Mouse (Mus musculus) neural tube, embryonic 15.5 days (tissue): Measurements from ENCODE around the gene Ltbp2. TPM values are rescaled to one million over a fixed set of nuclear protein-coding genes. Genes with fewer than 3 reads are reported as not detected.

Experiments used
- ATAC-seq: fragments of 200-750 bp; cut with Nextera tagmentation; 2 replicates; pipeline ENCODE4 v1.8.0; 2017; ENCODE audit warnings: mild to moderate bottlenecking, moderate TSS enrichment, moderate library complexity; ENCODE audit not compliant: low FRiP score
- H3K27ac ChIP-seq: fragments of 300-500 bp; sonication (generic); replicated peaks from 2 replicates; pipeline ENCODE4 v1.5.1; 2015; ENCODE audit warnings: mild to moderate bottlenecking, inconsistent platforms
- H3K27me3 ChIP-seq: fragments of 300-500 bp; sonication (generic); replicated peaks from 2 replicates; pipeline ENCODE4 v1.6.1; 2015; ENCODE audit warnings: inconsistent platforms
- H3K36me3 ChIP-seq: fragments of 300-500 bp; sonication (generic); 2 replicates; pipeline ENCODE4 v1.6.1; 2015; ENCODE audit warnings: inconsistent platforms
- H3K4me1 ChIP-seq: fragments of 300-500 bp; sonication (generic); 2 replicates; pipeline ENCODE4 v1.6.1; 2015; ENCODE audit warnings: inconsistent platforms
- H3K4me2 ChIP-seq: fragments of 300-500 bp; sonication (generic); 2 replicates; pipeline ENCODE4 v1.6.1; 2015; ENCODE audit warnings: inconsistent platforms, mild to moderate bottlenecking, moderate library complexity
- H3K4me3 ChIP-seq: fragments of 300-500 bp; sonication (generic); replicated peaks from 2 replicates; pipeline ENCODE4 v1.5.1; 2015; ENCODE audit warnings: mild to moderate bottlenecking, inconsistent platforms
- H3K9ac ChIP-seq: fragments of 300-500 bp; sonication (generic); replicated peaks from 2 replicates; pipeline ENCODE4 v1.6.1; 2015; ENCODE audit warnings: mild to moderate bottlenecking, inconsistent platforms
- H3K9me3 ChIP-seq: fragments of 300-500 bp; sonication (generic); replicated peaks from 2 replicates; pipeline ENCODE4 v1.6.1; 2016; ENCODE audit warnings: inconsistent platforms
- WGBS: fragments of 180-500 bp; shearing (Covaris S2); methylation state at CpG from one replicate; pipeline ENCODE4 v1.1.7; 2015; ENCODE audit warnings: mixed read lengths; 5-methylcytosine and 5-hydroxymethylcytosine counted together
- polyA plus RNA-seq: library from polyadenylated mRNA; unstranded; fragments of >200 nt; fragmentation: Nextera tagmentation; extraction: Ambion mirVana; gene quantifications from 2 replicates; pipeline ENCODE4 v1.2.1, GENCODE M21; 2015

Gene Ltbp2
- polyA plus RNA-seq, 1 experiment from 2014 or later: 0.22 TPM

- Histone ChIP-seq H3K4me1 (peaks cover 14% of the 10 kb centered on the region), H3K4me3 (no peak overlapping the region), H3K4me2 (no peak overlapping the region), H3K27ac (no peak overlapping the region), H3K9ac (no peak overlapping the region), H3K9me3 (no peaks in the 10 kb centered on the region), H3K27me3 (peaks cover 49% of the 10 kb centered on the region), H3K36me3 (no peaks in the 10 kb centered on the region)
- 0% methylated on average over 3 of the region's 3 CpGs for WGBS
- ATAC-seq: no peak
Measured at GRCm38 (mm10) chr12:84873434-84873833, 2.9 kb downstream of the Ltbp2 start.

- peaks cover 14% of the 10 kb centered on the region for H3K4me1 ChIP-seq
Measured at GRCm38 (mm10) chr12:84872310-84872709, 4.0 kb downstream of the Ltbp2 start.

DNA sequence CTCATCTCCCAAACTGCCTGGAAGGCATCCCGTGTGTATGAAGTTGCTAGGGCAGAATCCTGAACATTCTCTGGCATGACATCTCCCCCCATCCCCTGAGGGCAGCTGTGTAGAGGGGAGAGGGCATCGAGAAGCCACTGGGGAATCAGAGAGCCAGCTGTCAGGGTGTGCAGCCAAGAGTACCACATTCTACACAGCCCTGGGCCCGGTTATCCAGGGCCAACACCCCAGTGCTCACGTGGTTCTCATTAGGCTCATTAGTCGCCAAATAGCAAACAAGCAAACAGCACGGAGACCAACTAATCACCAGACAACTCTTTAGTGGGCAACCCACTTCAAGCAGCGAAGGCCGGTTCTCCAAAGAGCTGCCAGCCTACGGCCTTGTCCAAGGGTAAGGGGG, 10.9 kb downstream of the Ltbp2 start:
- Histone ChIP-seq H3K27ac (no peak overlapping the region), H3K4me3 (no peak overlapping the region), H3K4me1 (no peaks in the 10 kb centered on the region), H3K4me2 (no peak overlapping the region), H3K9me3 (no peaks in the 10 kb centered on the region), H3K27me3 (no peaks in the 10 kb centered on the region), H3K9ac (no peak overlapping the region), H3K36me3 (no peaks in the 10 kb centered on the region)
- 72% methylated on average over 9 of the region's 9 CpGs for WGBS
- no peak for ATAC-seq

More at GRCm38 (mm10) chr12:84872310-84872709, 4.0 kb downstream of the Ltbp2 start:
- Histone ChIP-seq H3K36me3 (no peaks in the 10 kb centered on the region), H3K4me2 (no peak overlapping the region), H3K9me3 (no peaks in the 10 kb centered on the region), H3K27ac (no peak overlapping the region), H3K27me3 (peaks cover 38% of the 10 kb centered on the region), H3K4me3 (no peak overlapping the region), H3K9ac (no peak overlapping the region)
- 79% methylated on average over 2 of the region's 2 CpGs for WGBS
- no peak for ATAC-seq

GRCm38 (mm10) chr12:84864801-84865200, 11.5 kb downstream of the Ltbp2 start:
- H3K4me1 ChIP-seq: no peaks in the 10 kb centered on the region
- no peak overlapping the region for H3K27ac ChIP-seq
- H3K9ac ChIP-seq: no peak overlapping the region
- 81% methylated on average over 7 of the region's 7 CpGs for WGBS
- no peak for ATAC-seq
- H3K36me3 ChIP-seq: no peaks in the 10 kb centered on the region
- H3K4me3 ChIP-seq: no peak overlapping the region
- no peaks in the 10 kb centered on the region for H3K9me3 ChIP-seq
- no peaks in the 10 kb centered on the region for H3K27me3 ChIP-seq
- no peak overlapping the region for H3K4me2 ChIP-seq

- H3K4me2 ChIP-seq: no peak overlapping the region
- no peak overlapping the region for H3K4me3 ChIP-seq
- H3K4me1 ChIP-seq: no peaks in the 10 kb centered on the region
- no peaks in the 10 kb centered on the region for H3K27me3 ChIP-seq
- H3K9ac ChIP-seq: no peak overlapping the region
- H3K36me3 ChIP-seq: no peaks in the 10 kb centered on the region
- no peak for ATAC-seq
- H3K27ac ChIP-seq: no peak overlapping the region
- WGBS: 90% methylated on average over 5 of the region's 5 CpGs
- no peaks in the 10 kb centered on the region for H3K9me3 ChIP-seq
Measured at GRCm38 (mm10) chr12:84863196-84863595, 13.1 kb downstream of the Ltbp2 start.

GRCm38 (mm10) chr12:84862136-84862910, 14.0 kb downstream of the Ltbp2 start:
- H3K9me3 ChIP-seq: no peaks in the 10 kb centered on the region
- no peak overlapping the region for H3K4me3 ChIP-seq
- no peaks in the 10 kb centered on the region for H3K27me3 ChIP-seq
- H3K36me3 ChIP-seq: no peaks in the 10 kb centered on the region
- WGBS: 86% methylated on average over 14 of the region's 14 CpGs
- no peak overlapping the region for H3K4me2 ChIP-seq
- H3K27ac ChIP-seq: no peak overlapping the region
- no peak for ATAC-seq
- H3K9ac ChIP-seq: no peak overlapping the region
- no peaks in the 10 kb centered on the region for H3K4me1 ChIP-seq

- Histone ChIP-seq H3K4me3 (no peak overlapping the region), H3K4me1 (no peaks in the 10 kb centered on the region), H3K27me3 (no peaks in the 10 kb centered on the region), H3K27ac (no peak overlapping the region), H3K9ac (no peak overlapping the region), H3K36me3 (no peaks in the 10 kb centered on the region), H3K4me2 (no peak overlapping the region), H3K9me3 (no peaks in the 10 kb centered on the region)
- 82% methylated on average over 17 of the region's 17 CpGs for WGBS
- no peak for ATAC-seq
Measured at GRCm38 (mm10) chr12:84858149-84859113, 17.9 kb downstream of the Ltbp2 start.

- no peak overlapping the region for H3K4me2 ChIP-seq
- 76% methylated on average over 4 of the region's 4 CpGs for WGBS
- no peak for ATAC-seq
- H3K4me3 ChIP-seq: no peak overlapping the region
- no peaks in the 10 kb centered on the region for H3K27me3 ChIP-seq
- H3K9me3 ChIP-seq: no peaks in the 10 kb centered on the region
- H3K9ac ChIP-seq: no peak overlapping the region
- no peaks in the 10 kb centered on the region for H3K4me1 ChIP-seq
- H3K27ac ChIP-seq: no peak overlapping the region
- no peaks in the 10 kb centered on the region for H3K36me3 ChIP-seq
Measured at GRCm38 (mm10) chr12:84857706-84858105, 18.6 kb downstream of the Ltbp2 start.

DNA sequence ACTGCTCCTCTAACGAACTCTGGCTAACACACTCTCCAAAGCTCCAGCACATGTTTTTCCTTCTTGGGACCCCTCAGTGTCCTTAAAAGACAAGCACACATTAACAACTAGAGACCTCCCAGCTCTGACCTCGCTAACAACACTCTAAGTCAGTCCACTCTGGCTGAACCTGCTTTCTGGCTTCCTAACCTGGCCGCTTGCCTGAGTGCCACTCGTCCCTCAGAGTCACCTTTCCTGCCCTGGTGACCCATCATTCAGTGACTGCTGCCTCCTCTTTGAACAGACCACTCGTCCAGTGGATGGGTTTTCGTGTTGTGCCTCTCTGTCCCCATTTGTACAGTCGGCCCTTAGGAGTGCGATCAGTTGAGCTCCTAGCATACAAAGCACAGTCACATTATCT, 19.8 kb downstream of the Ltbp2 start:
- Histone ChIP-seq H3K4me1 (no peaks in the 10 kb centered on the region), H3K9me3 (no peaks in the 10 kb centered on the region), H3K4me3 (no peak overlapping the region), H3K27me3 (no peaks in the 10 kb centered on the region), H3K9ac (no peak overlapping the region), H3K36me3 (no peaks in the 10 kb centered on the region), H3K27ac (no peak overlapping the region), H3K4me2 (no peak overlapping the region)
- 82% methylated on average over 8 of the region's 8 CpGs for WGBS
- no peak for ATAC-seq

DNA sequence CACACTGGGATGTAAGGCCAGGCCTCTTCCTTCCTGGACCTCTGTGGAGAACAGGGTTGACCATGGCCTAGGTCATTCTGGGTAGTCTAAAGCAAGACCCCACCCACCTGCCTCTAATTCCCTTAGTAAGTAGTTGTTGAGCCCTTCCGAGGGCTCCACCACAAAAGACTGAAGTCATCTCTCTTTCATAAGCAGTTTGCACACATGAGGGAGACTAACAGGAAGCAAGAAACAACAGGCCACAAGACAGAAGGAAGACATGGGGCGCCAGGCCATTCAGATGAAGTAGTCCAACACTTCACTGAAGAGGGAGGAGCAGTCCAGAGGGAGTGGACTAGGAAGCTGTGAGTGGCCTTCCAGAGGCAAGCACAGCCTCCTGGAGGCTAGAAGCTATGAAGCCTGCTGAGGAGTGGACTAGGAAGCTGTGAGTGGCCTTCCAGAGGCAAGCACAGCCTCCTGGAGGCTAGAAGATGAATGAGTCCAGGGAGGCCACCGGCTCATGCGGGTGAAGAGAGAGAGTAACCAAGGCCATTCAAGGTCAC, 21.2 kb downstream of the Ltbp2 start:
- Histone ChIP-seq H3K27ac (no peak overlapping the region), H3K27me3 (no peaks in the 10 kb centered on the region), H3K4me1 (no peaks in the 10 kb centered on the region), H3K9ac (no peak overlapping the region), H3K9me3 (no peaks in the 10 kb centered on the region), H3K36me3 (no peaks in the 10 kb centered on the region), H3K4me3 (no peak overlapping the region), H3K4me2 (no peak overlapping the region)
- WGBS: 88% methylated on average over 4 of the region's 4 CpGs
- ATAC-seq: no peak

- no peak overlapping the region for H3K27ac ChIP-seq
- no peaks in the 10 kb centered on the region for H3K27me3 ChIP-seq
- no peaks in the 10 kb centered on the region for H3K9me3 ChIP-seq
- no peak overlapping the region for H3K9ac ChIP-seq
- H3K4me2 ChIP-seq: no peak overlapping the region
- no peaks in the 10 kb centered on the region for H3K36me3 ChIP-seq
- 95% methylated on average over 4 of the region's 4 CpGs for WGBS
- no peak for ATAC-seq
- no peak overlapping the region for H3K4me3 ChIP-seq
- H3K4me1 ChIP-seq: no peaks in the 10 kb centered on the region
Measured at GRCm38 (mm10) chr12:84854392-84855033, 21.8 kb downstream of the Ltbp2 start.
